Mouse (Mus musculus): ENCODE data around the gene Klhl7. TPM values are rescaled to one million over a fixed set of nuclear protein-coding genes. Genes with fewer than 3 reads are reported as not detected.
A peak's percentile ranks its signal among the peaks of the same experiment; 100 is the strongest.

The Klhl7 gene
- total and polyA plus RNA-seq, 3 experiments = 7.4 to 48.9 (median 47.7) TPM

DNA sequence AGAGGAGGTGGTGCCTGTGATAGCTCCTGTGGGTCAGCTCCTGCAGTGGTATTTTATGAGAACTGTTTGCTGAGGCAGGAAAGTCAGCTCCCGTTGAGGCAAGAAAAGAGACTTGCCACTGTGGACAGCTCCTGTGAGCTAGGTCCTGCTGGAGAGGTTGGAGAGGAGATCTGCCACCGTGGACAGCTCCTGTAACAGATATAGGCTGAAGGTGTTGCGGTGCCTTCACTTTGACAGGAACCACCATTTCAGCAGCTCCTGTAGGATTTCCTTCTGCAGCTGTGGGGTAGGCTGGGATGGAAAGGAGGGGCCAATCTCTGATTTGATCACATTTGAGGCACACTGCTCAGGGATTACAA, 7.3 kb downstream of the Klhl7 start:
- Histone ChIP-seq H3K4me3 (no peak overlapping the region), H3K4me1 (ENCODE audit: control insufficient read depth, insufficient read depth, low read length) (no peaks in the 10 kb centered on the region; the same call in none of the 2 replicates), H3K27me3 (ENCODE audit: control insufficient read depth, insufficient read depth, low read length) (no peaks in the 10 kb centered on the region), H3K79me2 (replicated peaks; ENCODE audit: control insufficient read depth, insufficient read depth, low read length) (peaks cover 13% of the 10 kb centered on the region), H3K27ac (no peak overlapping the region), H3K36me3 (ENCODE audit: control insufficient read depth, insufficient read depth, low read length) (no peaks in the 10 kb centered on the region; the same call in 1 of the 2 replicates), H3K9ac (ENCODE audit: low read depth, low read length) (no peak overlapping the region)
- DNase-seq = no peak
- WGBS = 48% methylated on average over 3 of the region's 3 CpGs
- intact Hi-C loops (cut with DNase I) = no loop called here
- no peak for TF ChIP-seq POLR2A (IDR thresholded peaks at IDR 0.05; ENCODE audit: insufficient read depth, low read depth, low read length)
- no peak for TF ChIP-seq CTCF (IDR thresholded peaks at IDR 0.05)
- no peak for TF ChIP-seq EP300 (IDR thresholded peaks at IDR 0.05; ENCODE audit: insufficient read depth, low read depth, low read length)

DNA sequence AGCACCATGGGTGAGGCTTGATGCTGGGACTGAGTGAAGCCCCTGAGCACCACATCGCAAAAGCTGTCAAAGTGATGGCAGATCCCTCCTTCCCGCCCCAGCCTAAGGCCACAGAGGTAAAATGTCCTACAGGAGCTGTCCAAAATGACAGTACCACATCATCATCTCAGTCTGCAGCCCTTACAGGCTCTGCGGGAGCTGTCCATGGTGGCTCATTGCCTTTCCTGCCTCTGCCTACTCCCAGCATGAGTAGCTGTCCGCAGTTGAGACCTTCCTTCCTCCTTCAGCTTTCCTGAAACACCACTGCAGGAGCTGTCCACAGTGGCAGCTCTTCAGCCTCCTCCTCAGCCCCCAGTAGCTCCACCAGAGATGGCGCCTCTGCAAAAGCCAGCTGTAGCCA, 9.7 kb downstream of the Klhl7 start:
- TF ChIP-seq EP300 (IDR thresholded peaks at IDR 0.05; ENCODE audit: insufficient read depth, low read depth, low read length) = no peak
- DNase-seq = peak in 1 of 2 experiments; percentile 36
- Histone ChIP-seq H3K79me2 (replicated peaks; ENCODE audit: control insufficient read depth, insufficient read depth, low read length) (peaks cover 11% of the 10 kb centered on the region), H3K4me3 (no peak overlapping the region), H3K27ac (no peak overlapping the region), H3K9ac (ENCODE audit: low read depth, low read length) (no peak overlapping the region), H3K27me3 (ENCODE audit: control insufficient read depth, insufficient read depth, low read length) (no peaks in the 10 kb centered on the region), H3K4me1 (ENCODE audit: control insufficient read depth, insufficient read depth, low read length) (peaks cover 1% of the 10 kb centered on the region), H3K36me3 (ENCODE audit: control insufficient read depth, insufficient read depth, low read length) (no peaks in the 10 kb centered on the region; the same call in 1 of the 2 replicates)
- intact Hi-C loops (cut with DNase I) = no loop called here
- 74% methylated on average over 5 of the region's 5 CpGs for WGBS

DNA sequence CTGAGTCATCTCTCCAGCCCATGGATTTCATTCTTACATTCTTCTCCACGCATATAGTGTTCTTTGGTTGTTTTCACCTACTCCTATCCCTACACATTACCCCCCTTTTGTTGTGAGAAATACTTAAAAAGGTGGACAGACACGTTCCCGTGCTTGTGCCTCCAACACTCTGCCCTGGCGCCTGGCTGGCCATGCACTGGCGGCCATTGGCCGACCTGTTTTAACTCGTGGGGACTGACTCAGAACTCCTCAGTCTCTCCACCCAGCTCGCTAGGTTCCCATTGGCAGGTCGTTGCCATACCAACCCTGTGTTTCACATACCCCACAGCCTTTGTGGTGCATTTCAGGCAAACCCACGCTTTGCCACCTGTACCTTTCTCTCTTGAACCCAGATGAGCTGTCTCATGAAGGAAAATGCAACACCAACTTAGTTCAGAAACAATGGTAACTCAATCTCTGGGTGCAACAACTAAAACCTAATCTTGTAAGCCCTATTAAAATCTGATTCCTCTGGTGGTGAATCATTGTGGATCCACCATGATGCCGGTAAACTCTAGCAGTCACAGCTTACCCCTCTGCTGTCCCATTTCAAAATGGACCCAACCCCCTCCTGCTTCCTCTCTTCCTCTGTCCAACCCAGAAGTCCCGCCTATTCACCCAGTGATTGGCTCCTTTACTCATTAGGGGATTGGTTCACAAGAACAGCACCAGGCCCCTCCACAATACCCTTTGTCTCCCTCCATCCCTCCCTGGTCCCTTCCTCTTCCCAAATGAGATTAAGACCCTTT, 11.9 kb downstream of the Klhl7 start:
- H3K79me2 ChIP-seq (replicated peaks; ENCODE audit: control insufficient read depth, insufficient read depth, low read length) = peaks cover 9% of the 10 kb centered on the region
- H3K36me3 ChIP-seq (ENCODE audit: control insufficient read depth, insufficient read depth, low read length) = peaks cover 4% of the 10 kb centered on the region; the same call in 1 of the 2 replicates
- H3K27me3 ChIP-seq (ENCODE audit: control insufficient read depth, insufficient read depth, low read length) = no peaks in the 10 kb centered on the region
- no peak overlapping the region for H3K4me3 ChIP-seq
- no peak for DNase-seq
- H3K4me1 ChIP-seq (ENCODE audit: control insufficient read depth, insufficient read depth, low read length) = peaks cover 1% of the 10 kb centered on the region
- intact Hi-C loops (cut with DNase I) = no loop called here
- H3K27ac ChIP-seq = no peak overlapping the region
- TF ChIP-seq POLR2A (IDR thresholded peaks at IDR 0.05; ENCODE audit: insufficient read depth, low read depth, low read length) = no peak
- TF ChIP-seq CTCF (IDR thresholded peaks at IDR 0.05) = no peak
- no peak for TF ChIP-seq EP300 (IDR thresholded peaks at IDR 0.05; ENCODE audit: insufficient read depth, low read depth, low read length)
- WGBS = 88% methylated on average over 12 of the region's 12 CpGs
- no peak overlapping the region for H3K9ac ChIP-seq (ENCODE audit: low read depth, low read length)

DNA sequence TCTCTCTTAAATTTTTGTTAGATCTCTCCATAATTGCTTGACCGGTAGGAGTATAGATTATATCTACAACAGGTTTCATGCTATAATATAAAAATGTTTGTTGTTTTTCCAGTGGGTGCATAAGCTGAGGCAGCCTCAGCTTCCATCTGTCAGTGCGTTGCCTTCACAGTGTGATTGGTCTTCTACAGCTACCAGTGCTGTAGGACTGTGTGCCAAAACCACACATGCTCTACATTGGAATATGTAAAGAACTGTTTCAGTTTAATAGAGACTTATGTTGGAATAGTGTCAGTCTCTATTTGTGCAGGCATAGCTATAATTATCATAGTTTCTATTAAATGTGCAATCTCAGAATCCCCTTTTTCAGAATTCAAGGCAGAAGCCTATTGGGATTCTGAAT, 21.8 kb downstream of the Klhl7 start:
- 96% methylated on average over 2 of the region's 2 CpGs for WGBS
- intact Hi-C loops (cut with DNase I) = no loop called here
- no peaks in the 10 kb centered on the region for H3K27me3 ChIP-seq (ENCODE audit: control insufficient read depth, insufficient read depth, low read length)
- peaks cover 5% of the 10 kb centered on the region; the same call in 1 of the 2 replicates for H3K79me2 ChIP-seq (replicated peaks; ENCODE audit: control insufficient read depth, insufficient read depth, low read length)
- peaks cover 3% of the 10 kb centered on the region for H3K36me3 ChIP-seq (ENCODE audit: control insufficient read depth, insufficient read depth, low read length)
- H3K4me1 ChIP-seq (ENCODE audit: control insufficient read depth, insufficient read depth, low read length) = peaks cover 2% of the 10 kb centered on the region
- no peak overlapping the region for H3K27ac ChIP-seq
- no peak for TF ChIP-seq EP300 (IDR thresholded peaks at IDR 0.05; ENCODE audit: insufficient read depth, low read depth, low read length)
- TF ChIP-seq CTCF (IDR thresholded peaks at IDR 0.05) = no peak
- no peak for TF ChIP-seq POLR2A (IDR thresholded peaks at IDR 0.05; ENCODE audit: insufficient read depth, low read depth, low read length)
- no peak overlapping the region for H3K9ac ChIP-seq (ENCODE audit: low read depth, low read length)
- H3K4me3 ChIP-seq = no peak overlapping the region
- DNase-seq = no peak

DNA sequence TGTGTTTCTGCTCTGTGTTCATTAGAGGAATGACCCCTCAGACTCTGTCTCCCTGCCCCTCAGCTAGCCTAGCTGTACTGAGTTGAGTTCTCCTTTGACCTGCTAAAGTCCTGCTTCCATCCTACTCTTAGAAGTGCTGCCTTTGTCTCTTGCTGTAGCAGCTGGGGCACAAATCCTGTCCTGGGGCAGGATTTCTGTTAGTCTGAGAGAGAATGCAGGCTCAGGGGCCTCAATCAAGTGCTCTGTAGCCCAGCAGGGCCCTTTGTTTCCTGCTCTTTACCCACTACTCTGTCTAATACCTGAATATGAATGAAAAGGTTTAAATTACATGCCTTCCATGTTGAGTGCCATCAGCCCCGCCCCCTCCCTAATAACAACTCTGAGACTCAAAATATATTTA, 23.8 kb downstream of the Klhl7 start:
- Histone ChIP-seq H3K9ac (ENCODE audit: low read depth, low read length) (no peak overlapping the region), H3K27ac (peak overlapping the region; percentile 45), H3K27me3 (ENCODE audit: control insufficient read depth, insufficient read depth, low read length) (no peaks in the 10 kb centered on the region), H3K4me3 (no peak overlapping the region), H3K4me1 (ENCODE audit: control insufficient read depth, insufficient read depth, low read length) (peaks cover 2% of the 10 kb centered on the region), H3K79me2 (replicated peaks; ENCODE audit: control insufficient read depth, insufficient read depth, low read length) (peaks cover 5% of the 10 kb centered on the region; the same call in 1 of the 2 replicates), H3K36me3 (ENCODE audit: control insufficient read depth, insufficient read depth, low read length) (peaks cover 7% of the 10 kb centered on the region)
- 95% methylated on average over 1 of the region's 1 CpGs for WGBS
- intact Hi-C loops (cut with DNase I) = no loop called here
- no peak for DNase-seq
- TF ChIP-seq EP300 (IDR thresholded peaks at IDR 0.05; ENCODE audit: insufficient read depth, low read depth, low read length) (no peak), CTCF (IDR thresholded peaks at IDR 0.05) (no peak), POLR2A (IDR thresholded peaks at IDR 0.05; ENCODE audit: insufficient read depth, low read depth, low read length) (no peak)

DNA sequence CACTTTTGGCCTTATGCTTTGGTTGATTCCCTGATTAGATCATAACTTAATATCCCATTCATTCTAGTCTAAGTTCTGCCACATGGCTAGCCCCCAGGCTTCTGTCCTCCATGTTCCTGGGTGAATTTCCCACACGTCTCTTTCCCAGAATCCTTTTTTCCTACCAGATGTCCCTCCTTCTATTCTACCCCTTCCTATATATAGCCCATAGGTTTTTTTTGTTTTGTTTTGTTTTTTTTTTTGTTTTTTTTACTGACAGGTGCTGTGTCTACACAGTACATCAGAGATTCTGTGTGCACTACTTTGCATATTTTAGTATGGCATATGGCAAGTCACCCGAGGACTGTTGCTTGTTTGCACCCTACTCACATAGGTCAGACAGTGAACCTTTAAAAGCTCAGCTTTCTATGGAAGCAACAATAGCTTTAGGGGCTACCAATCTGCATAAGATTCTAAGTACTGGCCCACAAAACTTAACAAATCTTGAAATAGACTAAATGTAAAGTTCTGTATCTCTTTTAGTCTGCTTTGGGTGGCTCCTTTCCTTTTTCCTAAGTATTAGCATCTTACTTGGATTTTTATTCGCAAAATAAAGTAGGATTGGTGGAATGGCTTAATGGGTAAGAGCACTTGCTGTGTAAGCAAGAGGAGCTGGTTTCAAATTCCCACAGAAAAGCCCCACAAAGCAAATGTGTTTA, 24.3 kb downstream of the Klhl7 start:
- H3K4me3 ChIP-seq = no peak overlapping the region
- H3K4me1 ChIP-seq (ENCODE audit: control insufficient read depth, insufficient read depth, low read length) = peaks cover 2% of the 10 kb centered on the region
- WGBS = 70% methylated on average over 3 of the region's 3 CpGs
- peaks cover 5% of the 10 kb centered on the region; the same call in 1 of the 2 replicates for H3K79me2 ChIP-seq (replicated peaks; ENCODE audit: control insufficient read depth, insufficient read depth, low read length)
- H3K27me3 ChIP-seq (ENCODE audit: control insufficient read depth, insufficient read depth, low read length) = no peaks in the 10 kb centered on the region
- peak overlapping the region; percentile 53; the same call in 1 of the 2 replicates for H3K9ac ChIP-seq (ENCODE audit: low read depth, low read length)
- H3K36me3 ChIP-seq (ENCODE audit: control insufficient read depth, insufficient read depth, low read length) = peaks cover 7% of the 10 kb centered on the region
- H3K27ac ChIP-seq = peak overlapping the region; percentile 87
- DNase-seq = no peak
- TF ChIP-seq EP300 (IDR thresholded peaks at IDR 0.05; ENCODE audit: insufficient read depth, low read depth, low read length) (no peak), POLR2A (IDR thresholded peaks at IDR 0.05; ENCODE audit: insufficient read depth, low read depth, low read length) (no peak), CTCF (IDR thresholded peaks at IDR 0.05) (no peak)
- intact Hi-C loops (cut with DNase I) = no loop called here

Measured in heart, adult 2 months (tissue).